Mouse (Mus musculus) central nervous system, embryonic 11.5 days (tissue): Measurements from ENCODE around the gene Sgms2. TPM values are rescaled to one million over a fixed set of nuclear protein-coding genes. Genes with fewer than 3 reads are reported as not detected.

Experiments used
- polyA plus RNA-seq: library from polyadenylated mRNA; depleted of rRNA; stranded (reverse); fragments of >200 nt; gene quantifications from 2 replicates; pipeline ENCODE4 v1.2.3, GENCODE M21; 2012; rRNA removed

The Sgms2 gene
- polyA plus RNA-seq, result 0.72 and 0.73 TPM in 2 replicates

GRCm38 (mm10) chr3:131491361-131491925, at the start of gene Sgms2:
Gene Sgms2, minus strand, starts transcription at chr3:131491411.

GRCm38 (mm10) chr3:131302452-131303319, 188.5 kb downstream of the Sgms2 start, which contains the start of gene Cyp2u1:
Gene Cyp2u1, minus strand, starts transcription at chr3:131303227.

GRCm38 (mm10) chr3:131271559-131272373, 219.4 kb downstream of the Sgms2 start, which contains the start of gene Hadh:
Gene Hadh, minus strand, starts transcription at chr3:131272101.

Other genes with a start within 250 kb of the Sgms2 start
- 60.7 and 79.0 TPM in 2 replicates for gene Hadh, start 219.3 kb downstream of the Sgms2 start, polyA plus RNA-seq
- gene Cyp2u1, start 188.2 kb downstream of the Sgms2 start, polyA plus RNA-seq, result 1.1 TPM in 2 replicates
- 55.8 and 68.6 TPM in 2 replicates for gene Papss1, start 73.4 kb upstream of the Sgms2 start, polyA plus RNA-seq